Mouse (Mus musculus) midbrain, embryonic 12.5 days (tissue): ENCODE measurements around the gene Bmpr2. TPM values are rescaled to one million over a fixed set of nuclear protein-coding genes. Genes with fewer than 3 reads are reported as not detected.

Source experiments
- ATAC-seq: fragments of 200-750 bp; cut with Nextera tagmentation; 2 replicates; pipeline ENCODE4 v1.8.0; 2017; ENCODE audit warnings: low read depth, moderate TSS enrichment, moderate library complexity; ENCODE audit not compliant: low FRiP score
- H3K27ac ChIP-seq: fragments of 300-500 bp; sonication (generic); replicated peaks from 2 replicates; pipeline ENCODE4 v1.5.1; 2016; ENCODE audit warnings: mild to moderate bottlenecking
- H3K27me3 ChIP-seq: fragments of 300-500 bp; sonication (generic); 2 replicates; pipeline ENCODE4 v1.6.1; 2016; ENCODE audit warnings: mild to moderate bottlenecking
- H3K36me3 ChIP-seq: fragments of 300-500 bp; sonication (generic); 2 replicates; pipeline ENCODE4 v1.6.1; 2016
- H3K4me1 ChIP-seq: fragments of 300-500 bp; sonication (generic); 2 replicates; pipeline ENCODE4 v1.6.1; 2016
- H3K4me2 ChIP-seq: fragments of 300-500 bp; sonication (generic); replicated peaks from 2 replicates; pipeline ENCODE4 v1.6.1; 2016; ENCODE audit warnings: mild to moderate bottlenecking, moderate library complexity
- H3K4me3 ChIP-seq: fragments of 300-500 bp; sonication (generic); 2 replicates; pipeline ENCODE4 v1.5.1; 2016; ENCODE audit warnings: mild to moderate bottlenecking
- H3K9ac ChIP-seq: fragments of 300-500 bp; sonication (generic); replicated peaks from 2 replicates; pipeline ENCODE4 v1.6.1; 2016; ENCODE audit warnings: mild to moderate bottlenecking, moderate library complexity
- H3K9me3 ChIP-seq: fragments of 300-500 bp; sonication (generic); 2 replicates; pipeline ENCODE4 v1.6.1; 2016; ENCODE audit warnings: mild to moderate bottlenecking
- WGBS: fragments of 180-500 bp; shearing (Covaris S2); methylation state at CpG from one replicate; pipeline ENCODE4 v1.1.7; 2016; 5-methylcytosine and 5-hydroxymethylcytosine counted together
- polyA plus RNA-seq: library from polyadenylated mRNA; unstranded; fragments of >200 nt; fragmentation: Nextera tagmentation; extraction: Ambion mirVana; gene quantifications from 2 replicates; pipeline ENCODE4 v1.2.1, GENCODE M21; 2016

The Bmpr2 gene
- polyA plus RNA-seq, 1 experiment from 2014 or later: 12.3 TPM

DNA sequence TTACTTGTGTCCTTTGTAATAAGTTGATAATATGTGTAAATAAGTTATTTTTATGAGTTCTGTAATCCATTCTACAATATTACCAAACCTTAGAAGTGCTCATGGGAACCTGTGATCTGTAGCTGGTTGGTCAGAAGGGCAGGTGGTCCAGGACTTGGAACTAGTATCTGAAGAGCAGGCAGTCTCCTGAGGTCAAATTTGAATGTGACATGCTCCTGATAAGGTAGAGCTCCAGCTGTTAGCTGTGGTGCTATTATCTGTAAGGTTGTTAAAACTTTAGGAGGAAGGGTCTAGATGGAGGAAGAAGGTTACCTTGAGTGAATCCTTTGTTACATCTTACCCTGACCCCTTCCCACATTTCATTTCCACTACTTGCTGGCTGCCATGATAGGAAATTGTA is 154.9 kb downstream of the Bmpr2 start:
- Histone ChIP-seq H3K4me2 (no peak overlapping the region), H3K4me3 (no peak overlapping the region), H3K27ac (no peak overlapping the region), H3K9me3 (no peaks in the 10 kb centered on the region), H3K4me1 (peaks cover 25% of the 10 kb centered on the region), H3K27me3 (no peaks in the 10 kb centered on the region), H3K9ac (no peak overlapping the region), H3K36me3 (no peaks in the 10 kb centered on the region)
- ATAC-seq: no peak

DNA sequence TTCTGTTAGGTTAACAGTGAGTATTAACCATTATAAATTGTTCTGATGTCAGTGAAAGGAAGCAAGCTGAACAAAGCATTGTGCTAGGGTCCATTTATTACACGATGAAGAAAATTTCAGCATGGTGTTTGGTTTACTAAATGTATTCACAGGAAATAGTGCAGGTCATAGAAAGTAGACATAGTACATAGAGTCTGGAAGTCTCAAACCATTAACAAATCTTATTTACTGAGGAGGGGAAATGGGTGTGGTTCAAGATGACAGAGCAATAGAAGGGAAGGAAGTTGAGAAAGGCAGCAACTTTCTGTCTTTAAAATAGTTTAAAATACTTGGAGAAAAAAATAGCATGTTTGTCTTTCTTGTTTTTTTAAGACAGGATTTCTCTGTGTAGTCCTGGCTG is 160.0 kb downstream of the Bmpr2 start:
- H3K27ac ChIP-seq: no peak overlapping the region
- no peak overlapping the region for H3K9ac ChIP-seq
- no peaks in the 10 kb centered on the region for H3K9me3 ChIP-seq
- H3K4me1 ChIP-seq: no peaks in the 10 kb centered on the region
- no peak overlapping the region for H3K4me3 ChIP-seq
- WGBS: 78% methylated on average over 1 of the region's 1 CpGs
- no peaks in the 10 kb centered on the region for H3K27me3 ChIP-seq
- ATAC-seq: no peak
- H3K4me2 ChIP-seq: no peak overlapping the region
- H3K36me3 ChIP-seq: no peaks in the 10 kb centered on the region

DNA sequence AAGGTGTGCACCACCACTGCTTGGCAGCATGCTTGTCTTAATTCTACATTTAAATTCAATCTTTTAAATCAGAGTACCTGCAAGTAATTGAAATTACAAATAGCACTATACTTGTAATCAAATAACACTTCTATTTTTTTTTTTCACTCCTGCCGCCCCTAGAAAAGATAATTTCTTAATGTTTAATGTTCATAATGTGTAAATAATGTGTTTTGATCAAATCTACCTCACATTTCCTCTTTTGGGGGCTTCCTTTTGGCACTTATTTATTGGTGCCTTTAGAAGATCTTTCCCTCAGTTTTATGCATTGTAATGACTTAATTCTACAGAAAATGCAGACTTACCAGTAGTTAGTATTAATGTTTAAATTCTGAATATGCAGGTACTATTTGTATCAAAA is 160.5 kb downstream of the Bmpr2 start:
- ATAC-seq: no peak
- no peak overlapping the region for H3K4me2 ChIP-seq
- H3K4me1 ChIP-seq: no peaks in the 10 kb centered on the region
- H3K9ac ChIP-seq: no peak overlapping the region
- H3K9me3 ChIP-seq: no peaks in the 10 kb centered on the region
- 83% methylated on average over 1 of the region's 1 CpGs for WGBS
- no peaks in the 10 kb centered on the region for H3K36me3 ChIP-seq
- no peak overlapping the region for H3K27ac ChIP-seq
- no peak overlapping the region for H3K4me3 ChIP-seq
- H3K27me3 ChIP-seq: no peaks in the 10 kb centered on the region

DNA sequence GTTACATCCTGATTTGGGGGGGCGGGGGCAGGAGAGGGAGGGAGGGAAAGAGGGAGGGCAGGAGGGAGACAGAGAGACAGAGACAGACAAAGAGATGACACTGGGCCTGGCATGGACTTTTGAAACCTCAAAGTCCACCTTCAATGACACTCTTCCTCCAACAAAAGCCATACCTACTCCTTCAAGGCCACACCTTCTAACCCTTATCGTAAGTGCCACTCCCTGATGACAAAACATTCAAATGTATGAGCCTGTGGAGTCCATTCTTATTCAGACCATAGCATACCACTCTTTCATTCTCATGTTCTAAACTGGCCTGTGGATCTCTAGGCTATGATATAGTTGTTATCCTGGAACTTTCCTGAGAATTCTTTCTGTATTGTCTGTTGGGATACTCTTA is 161.2 kb downstream of the Bmpr2 start:
- no peaks in the 10 kb centered on the region for H3K36me3 ChIP-seq
- no peaks in the 10 kb centered on the region for H3K27me3 ChIP-seq
- no peaks in the 10 kb centered on the region for H3K4me1 ChIP-seq
- ATAC-seq: no peak
- H3K4me3 ChIP-seq: no peak overlapping the region
- H3K9ac ChIP-seq: no peak overlapping the region
- H3K4me2 ChIP-seq: no peak overlapping the region
- H3K9me3 ChIP-seq: no peaks in the 10 kb centered on the region
- H3K27ac ChIP-seq: no peak overlapping the region
- 84% methylated on average over 2 of the region's 2 CpGs for WGBS

DNA sequence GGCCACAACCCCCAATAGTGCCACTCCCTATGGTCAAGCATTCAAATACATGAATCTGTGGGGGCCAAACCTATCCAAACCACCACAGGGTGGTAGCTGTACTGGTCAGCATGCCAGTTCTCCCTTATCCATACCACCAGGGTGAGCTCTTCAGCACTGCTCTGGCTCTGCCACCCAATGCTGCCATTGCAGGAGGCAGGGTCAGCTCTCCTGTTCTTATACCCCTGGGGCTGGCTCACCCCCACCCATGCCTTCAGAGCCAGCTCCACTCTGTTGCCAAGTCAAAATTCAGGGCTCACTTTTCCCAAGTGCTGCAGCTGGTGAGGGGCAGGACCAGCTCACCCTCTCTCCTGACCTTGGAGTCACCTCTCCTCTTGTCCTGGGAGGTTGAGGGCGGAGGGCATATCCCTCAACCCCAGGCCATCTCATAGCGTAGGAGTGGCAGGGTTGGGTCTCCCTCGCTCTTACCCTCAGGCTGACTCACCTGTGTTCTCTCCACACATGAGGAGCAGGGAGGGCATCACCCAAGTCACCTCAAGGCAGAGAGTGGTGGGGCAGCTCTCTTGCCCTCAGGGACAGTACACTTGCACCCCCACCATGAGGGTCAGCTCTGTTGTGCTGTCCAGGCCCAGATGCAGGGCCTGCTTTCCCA is 162.9 kb downstream of the Bmpr2 start:
- Histone ChIP-seq H3K4me2 (no peak overlapping the region), H3K36me3 (no peaks in the 10 kb centered on the region), H3K27me3 (no peaks in the 10 kb centered on the region), H3K27ac (no peak overlapping the region), H3K9ac (no peak overlapping the region), H3K4me3 (no peak overlapping the region), H3K9me3 (no peaks in the 10 kb centered on the region), H3K4me1 (no peaks in the 10 kb centered on the region)
- no peak for ATAC-seq
- 92% methylated on average over 3 of the region's 3 CpGs for WGBS

DNA sequence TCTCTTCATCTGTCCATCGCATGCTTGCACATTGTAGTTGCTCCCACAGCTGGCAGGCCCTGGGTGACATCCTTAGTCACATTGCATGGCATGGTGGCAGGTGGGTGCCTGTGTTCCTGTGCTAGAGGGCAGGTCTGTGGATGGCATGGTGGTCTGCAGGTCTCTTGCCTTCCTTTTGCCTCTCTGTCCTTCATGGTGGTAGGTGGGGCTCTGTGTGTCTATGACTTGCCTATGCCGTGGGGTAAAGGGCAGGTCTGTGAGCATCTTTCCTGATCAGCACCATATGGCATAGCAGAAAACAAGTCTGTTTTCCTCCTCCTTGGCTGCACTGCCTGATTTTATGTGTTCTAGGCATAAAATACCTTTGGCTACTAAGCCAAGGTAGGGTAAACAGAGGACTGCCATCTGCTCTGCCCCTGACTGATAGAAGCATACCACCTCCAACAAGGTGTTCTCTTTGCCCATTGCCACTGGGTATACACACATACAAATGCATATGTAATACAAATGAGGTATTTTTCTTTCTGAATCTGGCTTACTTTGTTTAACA is 164.0 kb downstream of the Bmpr2 start:
- no peak for ATAC-seq

More for the DNA sequence above, 164.0 kb downstream of the Bmpr2 start:
- no peak overlapping the region for H3K4me3 ChIP-seq
- H3K36me3 ChIP-seq: no peaks in the 10 kb centered on the region
- no peaks in the 10 kb centered on the region for H3K4me1 ChIP-seq
- WGBS: 89% methylated on average over 2 of the region's 2 CpGs
- no peak overlapping the region for H3K27ac ChIP-seq
- no peaks in the 10 kb centered on the region for H3K27me3 ChIP-seq
- no peaks in the 10 kb centered on the region for H3K9me3 ChIP-seq
- H3K9ac ChIP-seq: no peak overlapping the region
- no peak overlapping the region for H3K4me2 ChIP-seq

Other genes starting within 250 kb of the Bmpr2 start
- 3.9 and 6.7 TPM in 2 replicates for gene Gm973, start 247.1 kb upstream of the Bmpr2 start, polyA plus RNA-seq
- 481 and 502 TPM in 2 replicates for gene Sumo1, start 92.6 kb upstream of the Bmpr2 start, polyA plus RNA-seq
- 228 and 239 TPM in 2 replicates for gene Nop58, start 78.4 kb upstream of the Bmpr2 start, polyA plus RNA-seq
- 26.8 and 32.5 TPM in 2 replicates for gene Fam117b, start 149.6 kb downstream of the Bmpr2 start, polyA plus RNA-seq